Mouse (Mus musculus) kidney, adult 2 months (tissue): ENCODE results near the gene Lrrc7.

Experiments
- CTCF ChIP-seq: fragments of 200-500 bp; conservative IDR thresholded peaks from 2 replicates; pipeline ENCODE4 v1.5.1; 2011; ENCODE audit warnings: low read depth, mild to moderate bottlenecking, control low read depth, low read length, moderate library complexity, mixed read lengths; ENCODE audit not compliant: insufficient read depth, insufficient read length
- POLR2A ChIP-seq: fragments of 200-500 bp; IDR thresholded peaks from one replicate; pipeline ENCODE4 v1.6.1; 2011; ENCODE audit warnings: low read depth, low read length, control low read depth

DNA sequence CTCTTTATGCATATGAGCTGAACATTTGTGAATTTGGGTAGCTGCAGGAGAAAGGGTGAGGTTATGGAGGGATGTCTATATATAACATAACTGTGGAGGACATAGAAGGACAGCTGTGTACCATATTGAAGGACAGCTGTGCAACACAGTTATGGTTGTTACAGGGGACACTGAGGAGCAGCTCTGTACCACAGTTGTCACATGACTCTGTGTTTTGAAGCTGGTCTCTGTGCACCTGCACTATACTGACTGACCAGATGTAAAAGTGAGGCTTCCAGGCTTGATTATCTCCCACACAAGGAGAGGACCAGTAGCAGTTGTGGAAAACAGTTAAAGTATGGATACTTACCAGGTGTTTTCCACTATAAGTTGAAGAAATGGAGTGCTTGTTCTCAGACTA lies 43.3 kb upstream of the Lrrc7 start:
- TF ChIP-seq CTCF (no peak), POLR2A (no peak)
